Mouse (Mus musculus): Measurements from ENCODE around the gene Ift43. TPM values are rescaled to one million over a fixed set of nuclear protein-coding genes. Genes with fewer than 3 reads are reported as not detected.

Gene Ift43
- total and polyA plus RNA-seq, 3 experiments, result 0.42 to 1.9 TPM; not detected in 1

DNA sequence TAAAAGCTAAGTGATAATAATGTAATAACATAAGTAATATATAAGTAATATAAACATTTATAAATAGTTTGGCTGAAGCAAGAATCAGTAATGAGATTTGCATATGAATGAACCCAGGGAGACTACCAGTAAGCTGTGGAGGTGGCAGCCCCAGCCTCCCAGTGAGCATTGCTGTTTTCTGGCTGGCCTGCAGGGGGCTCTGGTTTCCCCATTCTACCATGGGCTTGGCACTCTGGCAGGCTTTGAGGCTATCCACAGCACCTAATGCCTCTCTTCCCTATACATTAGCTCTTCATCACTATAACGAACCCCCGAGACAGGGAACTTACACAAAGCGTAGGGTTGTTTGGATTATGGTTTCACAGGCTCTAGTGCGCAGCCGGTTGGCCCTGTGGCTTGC, 105.8 kb downstream of the Ift43 start:
- Histone ChIP-seq H3K27ac (ENCODE audit: control insufficient read depth, low read depth, low read length) (no peak overlapping the region), H3K36me3 (ENCODE audit: control insufficient read depth in 1 of 2, insufficient read depth in 2 of 2, low read length in 2 of 2) (no peaks in the 10 kb centered on the region), H3K79me2 (ENCODE audit: control insufficient read depth, insufficient read depth, low read length, poor library complexity) (no peaks in the 10 kb centered on the region), H3K27me3 (ENCODE audit: control insufficient read depth in 1 of 2, insufficient read depth in 2 of 2, low read length in 2 of 2) (no peaks in the 10 kb centered on the region; a peak in 1 of 4 replicates), H3K4me1 (ENCODE audit: control insufficient read depth in 1 of 2, insufficient read depth in 2 of 2, low read length in 2 of 2) (no peaks in the 10 kb centered on the region), H3K9ac (ENCODE audit: control insufficient read depth, low read depth, low read length, poor library complexity, severe bottlenecking) (no peak overlapping the region), H3K4me3 (ENCODE audit: control insufficient read depth in 1 of 2, insufficient read depth in 1 of 2, low read depth in 2 of 2, low read length in 2 of 2) (no peak overlapping the region), H3K9me3 (replicated peaks; ENCODE audit: insufficient read depth, low read length) (no peaks in the 10 kb centered on the region)
- DNase-seq (ENCODE audit: low read depth, low spot score), result peak; percentile 10
- TF ChIP-seq TAL1 (IDR thresholded peaks at IDR 0.05; ENCODE audit: low read length) (no peak), KAT2A (conservative IDR thresholded peaks at IDR 0.05; ENCODE audit: low read depth, low read length) (no peak), EP300 (IDR thresholded peaks at IDR 0.05; ENCODE audit: low read depth in 1 of 2, low read length in 2 of 2) (no peak), TBP (IDR thresholded peaks at IDR 0.05; ENCODE audit: low read depth, low read length) (no peak), POLR2AphosphoS2 (IDR thresholded peaks at IDR 0.05; ENCODE audit: low read length) (no peak), JUND (IDR thresholded peaks at IDR 0.05; ENCODE audit: low read depth, low read length) (no peak), RAD21 (IDR thresholded peaks at IDR 0.05; ENCODE audit: low read depth, low read length) (peak; percentile 17), CHD1 (IDR thresholded peaks at IDR 0.05; ENCODE audit: low read depth, low read length) (no peak), CTCF (IDR thresholded peaks at IDR 0.05 in 2 of 3, conservative IDR thresholded peaks at IDR 0.05 in 1 of 3; ENCODE audit: control insufficient read depth in 1 of 3, insufficient read depth in 1 of 3, low read depth in 2 of 3, low read length in 3 of 3, poor library complexity in 1 of 3, severe bottlenecking in 1 of 3) (peak; percentile 30 to 55 (median 44); a peak in 5 of 6 replicates), ZC3H11A (IDR thresholded peaks at IDR 0.05; ENCODE audit: low read depth, low read length) (no peak), SMC3 (IDR thresholded peaks at IDR 0.05; ENCODE audit: low read depth, low read length) (peak; percentile 35), SIN3A (IDR thresholded peaks at IDR 0.05; ENCODE audit: low read length) (no peak), ZKSCAN1 (IDR thresholded peaks at IDR 0.05; ENCODE audit: low read depth, low read length) (no peak)

DNA sequence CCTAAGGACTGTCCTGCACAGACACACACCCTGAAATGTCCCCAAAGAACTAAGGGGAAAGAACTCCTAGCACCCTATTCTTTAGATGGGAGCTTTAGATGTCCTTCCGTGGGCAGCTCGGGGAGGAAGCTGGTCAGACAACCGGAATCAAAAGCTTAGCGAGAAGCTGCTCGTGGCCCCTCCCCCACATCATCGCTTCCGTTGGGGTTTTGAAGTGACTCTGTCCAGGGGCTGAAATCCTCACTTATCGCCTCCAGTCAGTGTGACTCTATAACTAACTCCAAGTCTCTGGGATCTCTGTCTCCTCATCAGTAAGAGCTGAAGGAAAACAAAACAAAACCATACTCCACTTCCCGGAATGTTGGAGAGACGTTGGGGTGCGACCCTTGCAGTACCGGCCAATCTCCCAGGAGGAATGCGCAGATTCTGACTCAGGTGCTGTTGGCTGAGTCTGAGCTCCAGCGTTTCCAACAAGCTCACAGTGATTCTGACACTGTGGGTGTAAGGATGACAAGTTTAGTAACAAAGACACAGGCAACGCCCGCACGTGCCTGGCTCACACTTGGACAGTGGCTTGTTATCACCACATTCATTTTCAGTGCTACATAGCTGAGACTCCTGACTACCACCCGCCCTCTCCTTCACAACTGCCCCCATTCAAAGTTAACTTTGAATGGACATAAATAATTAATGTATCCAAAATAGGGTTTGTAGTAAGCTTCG, 107.4 kb downstream of the Ift43 start:
- H3K36me3 ChIP-seq (ENCODE audit: control insufficient read depth in 1 of 2, insufficient read depth in 2 of 2, low read length in 2 of 2), result no peaks in the 10 kb centered on the region
- H3K4me1 ChIP-seq (ENCODE audit: control insufficient read depth in 1 of 2, insufficient read depth in 2 of 2, low read length in 2 of 2), result no peaks in the 10 kb centered on the region
- DNase-seq (ENCODE audit: low read depth, low spot score), result no peak
- no peak overlapping the region for H3K27ac ChIP-seq (ENCODE audit: control insufficient read depth, low read depth, low read length)
- no peaks in the 10 kb centered on the region; a peak in 1 of 4 replicates for H3K27me3 ChIP-seq (ENCODE audit: control insufficient read depth in 1 of 2, insufficient read depth in 2 of 2, low read length in 2 of 2)
- H3K4me3 ChIP-seq (ENCODE audit: control insufficient read depth in 1 of 2, insufficient read depth in 1 of 2, low read depth in 2 of 2, low read length in 2 of 2), result no peak overlapping the region
- H3K9me3 ChIP-seq (replicated peaks; ENCODE audit: insufficient read depth, low read length), result no peaks in the 10 kb centered on the region
- H3K9ac ChIP-seq (ENCODE audit: control insufficient read depth, low read depth, low read length, poor library complexity, severe bottlenecking), result no peak overlapping the region
- TF ChIP-seq GATA1 (IDR thresholded peaks at IDR 0.05; ENCODE audit: low read depth, low read length), result no peak
- no peak for TF ChIP-seq HCFC1 (IDR thresholded peaks at IDR 0.05; ENCODE audit: low read depth, low read length)
- no peak for TF ChIP-seq MAX (IDR thresholded peaks at IDR 0.05; ENCODE audit: low read length)
- TF ChIP-seq MXI1 (IDR thresholded peaks at IDR 0.05; ENCODE audit: low read depth, low read length), result no peak
- TF ChIP-seq USF1 (IDR thresholded peaks at IDR 0.05; ENCODE audit: low read depth, low read length), result no peak
- no peak for TF ChIP-seq NRF1 (IDR thresholded peaks at IDR 0.05; ENCODE audit: insufficient read depth, low read depth, low read length, poor library complexity, severe bottlenecking)
- TF ChIP-seq MEF2A (IDR thresholded peaks at IDR 0.05; ENCODE audit: extremely low read depth, insufficient replicate concordance, low read depth, low read length, poor library complexity, severe bottlenecking), result no peak
- TF ChIP-seq MYB (IDR thresholded peaks at IDR 0.05; ENCODE audit: low read depth, low read length), result no peak
- TF ChIP-seq ZNF384 (IDR thresholded peaks at IDR 0.05; ENCODE audit: low read depth, low read length), result no peak
- no peak for TF ChIP-seq ZC3H11A (IDR thresholded peaks at IDR 0.05; ENCODE audit: low read depth, low read length)
- no peak for TF ChIP-seq GABPA (IDR thresholded peaks at IDR 0.05; ENCODE audit: low read depth, low read length)
- TF ChIP-seq CHD2 (IDR thresholded peaks at IDR 0.05; ENCODE audit: low read length), result no peak
- TF ChIP-seq ELF1 (IDR thresholded peaks at IDR 0.05; ENCODE audit: low read depth, low read length), result no peak
- H3K79me2 ChIP-seq (ENCODE audit: control insufficient read depth, insufficient read depth, low read length, poor library complexity), result no peaks in the 10 kb centered on the region

All from MEL (cell line).